Mouse (Mus musculus) liver, embryonic 14.5 days (tissue): ENCODE measurements around the gene Btnl2. TPM values are rescaled to one million over a fixed set of nuclear protein-coding genes. Genes with fewer than 3 reads are reported as not detected.

Experiments
- ATAC-seq: fragments of 200-750 bp; cut with Nextera tagmentation; 2 replicates; pipeline ENCODE4 v1.8.0; 2017; ENCODE audit warnings: moderate number of reproducible peaks, mild to moderate bottlenecking, moderate library complexity; ENCODE audit not compliant: insufficient read depth
- DNase-seq, 3 experiments: peaks; one replicate each; pipeline ENCODE4 v3.0.0-alpha.2; 2012 to 2013; ENCODE audit warnings: low read depth in 3 of 3, low spot score in 3 of 3
- H3K27ac ChIP-seq: fragments of 300-500 bp; sonication (generic); 2 replicates; pipeline ENCODE4 v1.5.1; 2014; ENCODE audit warnings: moderate library complexity, mild to moderate bottlenecking, control low read depth, inconsistent platforms
- H3K27me3 ChIP-seq: fragments of 300-500 bp; sonication (generic); 2 replicates; pipeline ENCODE4 v1.6.1; 2014; ENCODE audit warnings: mild to moderate bottlenecking, low read length, moderate library complexity; ENCODE audit not compliant: control insufficient read depth, insufficient read depth
- H3K36me3 ChIP-seq: fragments of 300-500 bp; sonication (generic); replicated peaks from 2 replicates; pipeline ENCODE4 v1.6.1; 2014; ENCODE audit warnings: low read depth; ENCODE audit not compliant: control insufficient read depth, insufficient read depth
- H3K4me1 ChIP-seq, 2 experiments: fragments of 200-500 bp in 1 of 2; fragments of 300-500 bp in 1 of 2; sonication (generic) in 1 of 2; replicated peaks; 2 replicates each; pipeline ENCODE4 v1.6.1; 2012 to 2014; ENCODE audit warnings: antibody characterized with exemption in 1 of 2, inconsistent platforms in 1 of 2, low read length in 1 of 2; ENCODE audit not compliant: control insufficient read depth in 2 of 2, insufficient read depth in 2 of 2
- H3K4me2 ChIP-seq: fragments of 300-500 bp; sonication (generic); 2 replicates; pipeline ENCODE4 v1.6.1; 2014; ENCODE audit warnings: low read depth, mild to moderate bottlenecking, control low read depth, moderate library complexity
- H3K4me3 ChIP-seq, 2 experiments: fragments of 200-500 bp in 1 of 2; fragments of 300-500 bp in 1 of 2; sonication (generic) in 1 of 2; 2 replicates each; pipeline ENCODE4 v1.5.1; 2012 to 2014; ENCODE audit warnings: low read depth in 2 of 2, low read length in 2 of 2, mild to moderate bottlenecking in 2 of 2, control low read depth in 1 of 2, inconsistent platforms in 1 of 2, moderate library complexity in 1 of 2; ENCODE audit not compliant: insufficient read depth in 1 of 2
- H3K9ac ChIP-seq: fragments of 300-500 bp; sonication (generic); replicated peaks from 2 replicates; pipeline ENCODE4 v1.6.1; 2014; ENCODE audit warnings: mild to moderate bottlenecking, control low read depth, moderate library complexity
- H3K9me3 ChIP-seq: fragments of 300-500 bp; sonication (generic); 2 replicates; pipeline ENCODE4 v1.6.1; 2016; ENCODE audit warnings: low read length, mixed read lengths; ENCODE audit not compliant: control insufficient read depth
- CTCF ChIP-seq: IDR thresholded peaks from 2 replicates; pipeline ENCODE4 v1.5.1; 2016; ENCODE audit warnings: antibody characterized with exemption, low read depth, control low read depth
- EP300 ChIP-seq: IDR thresholded peaks from 2 replicates; pipeline ENCODE4 v1.6.1; 2016; ENCODE audit warnings: antibody characterized with exemption, low read depth
- WGBS: fragments of 180-500 bp; shearing (Covaris S2); extraction: QIAGEN DNeasy Blood & Tissue Kit; methylation state at CpG from one replicate; pipeline ENCODE4 v1.1.7; 2014; ENCODE audit not compliant: insufficient replicate concordance; 5-methylcytosine and 5-hydroxymethylcytosine counted together
- polyA plus RNA-seq, 2 experiments: library from polyadenylated mRNA; depleted of rRNA in 1 of 2; stranded (reverse) in 1 of 2; unstranded in 1 of 2; fragments of >200 nt; fragmentation: Nextera tagmentation in 1 of 2; extraction: Ambion mirVana in 1 of 2; gene quantifications; 2 replicates each; pipeline versions ENCODE4 v1.2.1 to v1.2.3; 2012 to 2014

Btnl2 gene
- polyA plus RNA-seq, 2 experiments, result 0.01 TPM; not detected in 1

DNA sequence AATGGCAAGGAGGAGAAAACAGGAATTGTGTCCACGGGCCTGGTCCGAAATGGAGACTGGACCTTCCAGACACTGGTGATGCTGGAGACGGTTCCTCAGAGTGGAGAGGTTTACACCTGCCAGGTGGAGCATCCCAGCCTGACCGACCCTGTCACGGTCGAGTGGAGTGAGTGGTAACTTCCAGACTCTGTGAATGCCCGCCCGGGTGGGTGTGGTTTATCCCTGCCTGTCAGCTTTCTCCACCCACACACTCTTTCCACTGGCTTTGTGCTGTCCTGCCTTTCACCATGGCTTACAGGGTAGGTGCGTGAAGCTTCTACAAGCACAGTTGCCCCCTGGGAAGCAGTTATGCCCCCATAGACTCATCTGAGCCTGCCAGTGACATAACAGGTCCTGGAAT is 40.3 kb upstream of the Btnl2 start:
- H3K9me3 ChIP-seq, result no peaks in the 10 kb centered on the region
- H3K36me3 ChIP-seq, result no peaks in the 10 kb centered on the region
- ATAC-seq, result no peak
- no peak overlapping the region for H3K4me3 ChIP-seq
- WGBS, result 56% methylated on average over 9 of the region's 9 CpGs
- H3K4me2 ChIP-seq, result no peak overlapping the region
- H3K27me3 ChIP-seq, result no peaks in the 10 kb centered on the region
- TF ChIP-seq EP300, result no peak
- TF ChIP-seq CTCF, result no peak
- 0 out of 4 replicates have a peak, but pooled peaks cover 0 to 2% of the 10 kb centered on the region in 2 experiments for H3K4me1 ChIP-seq
- no peak overlapping the region for H3K27ac ChIP-seq
- DNase-seq, result no peak
- H3K9ac ChIP-seq, result no peak overlapping the region

DNA sequence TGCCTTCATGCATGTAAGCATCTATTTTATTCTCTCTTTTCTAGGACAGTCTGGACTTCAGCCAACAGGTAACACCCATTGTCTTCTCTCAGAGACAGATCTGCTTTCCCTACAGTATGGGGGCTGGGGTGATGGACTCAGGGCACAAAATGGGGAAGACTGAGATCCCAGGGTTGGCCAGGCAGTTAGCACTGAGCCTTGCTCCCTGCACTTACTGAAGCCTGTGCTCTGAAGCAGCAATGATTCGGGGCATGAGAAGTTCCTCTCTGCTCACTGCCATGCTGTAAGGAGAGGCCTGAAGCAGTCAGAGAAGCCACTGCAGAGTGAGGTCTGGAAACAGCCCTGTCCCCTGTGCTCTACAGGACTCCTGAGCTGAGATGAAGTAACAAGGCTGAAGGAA is 39.1 kb upstream of the Btnl2 start:
- Histone ChIP-seq H3K4me3 (no peak overlapping the region), H3K36me3 (no peaks in the 10 kb centered on the region), H3K4me2 (no peak overlapping the region), H3K27ac (no peak overlapping the region), H3K4me1 (no peaks in the 10 kb centered on the region), H3K9me3 (no peaks in the 10 kb centered on the region), H3K27me3 (no peaks in the 10 kb centered on the region), H3K9ac (no peak overlapping the region)
- no peak for DNase-seq
- no peak for TF ChIP-seq CTCF
- no peak for ATAC-seq
- WGBS, result 48% methylated on average over 1 of the region's 1 CpGs

DNA sequence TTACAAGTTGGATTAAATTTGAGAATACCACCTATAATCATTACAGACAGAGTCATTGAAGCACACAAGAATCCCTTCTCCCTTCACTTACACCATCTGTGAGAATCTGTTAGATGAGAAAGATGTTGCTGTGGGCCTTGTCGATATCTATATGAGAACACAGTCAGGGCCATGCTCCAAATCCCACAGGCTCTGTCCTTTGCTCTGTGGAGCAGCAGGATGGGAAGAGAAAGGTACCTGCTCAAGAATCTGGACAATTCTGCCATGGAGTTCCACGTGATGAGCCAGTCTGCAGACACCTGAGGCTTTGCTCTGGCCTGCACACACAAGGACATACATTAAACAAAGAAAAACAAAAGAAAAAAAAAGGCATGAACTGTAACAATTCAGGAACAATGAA is 37.9 kb upstream of the Btnl2 start:
- no peak overlapping the region for H3K4me3 ChIP-seq
- no peaks in the 10 kb centered on the region for H3K36me3 ChIP-seq
- H3K4me2 ChIP-seq, result no peak overlapping the region
- no peak for TF ChIP-seq EP300
- no peak for TF ChIP-seq CTCF
- 46% methylated on average over 2 of the region's 2 CpGs for WGBS
- no peak for ATAC-seq
- no peak overlapping the region for H3K27ac ChIP-seq
- no peak overlapping the region for H3K9ac ChIP-seq
- H3K27me3 ChIP-seq, result no peaks in the 10 kb centered on the region
- no peak for DNase-seq
- H3K9me3 ChIP-seq, result no peaks in the 10 kb centered on the region
- H3K4me1 ChIP-seq, result no peaks in the 10 kb centered on the region

DNA sequence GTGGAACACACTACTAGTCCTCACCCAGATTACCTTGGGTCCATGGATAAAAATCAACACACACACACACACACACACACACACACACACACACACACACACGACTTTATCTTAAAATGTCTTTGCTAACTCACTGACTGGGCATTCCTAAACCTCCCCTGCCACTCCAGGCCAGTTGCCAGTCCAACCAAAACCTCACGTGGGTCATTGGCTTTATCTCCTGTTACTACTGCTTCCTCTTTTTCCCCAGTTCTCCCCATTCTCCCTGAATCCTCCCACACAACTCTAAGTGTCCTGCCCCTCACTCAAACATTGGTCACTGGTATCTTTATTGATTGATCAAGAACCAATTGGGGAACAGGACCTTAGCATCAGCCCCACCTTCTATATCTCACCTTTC is 37.3 kb upstream of the Btnl2 start:
- no peaks in the 10 kb centered on the region for H3K4me1 ChIP-seq
- ATAC-seq, result no peak
- no peak for TF ChIP-seq CTCF
- no peak for TF ChIP-seq EP300
- 11% methylated on average over 2 of the region's 2 CpGs for WGBS
- no peak overlapping the region for H3K27ac ChIP-seq
- H3K4me3 ChIP-seq, result no peak overlapping the region
- no peak for DNase-seq
- H3K4me2 ChIP-seq, result no peak overlapping the region
- no peaks in the 10 kb centered on the region for H3K27me3 ChIP-seq
- no peaks in the 10 kb centered on the region for H3K9me3 ChIP-seq
- H3K36me3 ChIP-seq, result no peaks in the 10 kb centered on the region
- no peak overlapping the region for H3K9ac ChIP-seq

DNA sequence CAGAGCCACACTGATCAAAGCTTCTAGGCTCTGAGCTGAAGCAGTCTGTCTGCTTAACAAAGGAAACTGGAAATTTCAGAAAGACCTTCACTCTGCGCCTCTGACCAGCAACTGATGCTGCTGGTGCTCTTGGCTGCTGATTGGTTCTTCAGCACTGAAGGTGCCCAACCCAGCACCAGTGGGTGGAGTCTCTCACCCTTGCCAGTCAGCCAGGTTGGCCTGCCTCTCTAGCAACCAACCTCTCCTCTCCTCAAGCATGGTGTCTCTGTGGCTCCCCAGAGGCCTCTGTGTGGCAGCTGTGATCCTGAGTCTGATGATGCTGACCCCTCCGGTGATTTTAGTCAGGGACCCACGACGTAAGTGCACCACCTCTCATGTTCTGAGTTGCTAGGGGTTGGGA is 29.2 kb upstream of the Btnl2 start, which contains the start of gene H2-Eb2:
TSS of gene H2-Eb2 (plus strand) at position 230 of the 400 bp plus-strand sequence.
- no peak within 1 kb of the TSS for H3K4me2 ChIP-seq
- no peak within 1 kb of the TSS for H3K9ac ChIP-seq
- no peak within 1 kb of the TSS for H3K4me3 ChIP-seq
- no peaks in the 10 kb centered on the region for H3K27me3 ChIP-seq
- H3K4me1 ChIP-seq, result peaks cover 0 to 4% of the 10 kb centered on the region in 2 experiments; a peak in 1 of 4 replicates
- H3K9me3 ChIP-seq, result no peaks in the 10 kb centered on the region
- no peaks in the 10 kb centered on the region for H3K36me3 ChIP-seq
- TF ChIP-seq CTCF (no peak), EP300 (no peak)
- no peak for DNase-seq
- H3K27ac ChIP-seq, result no peak within 1 kb of the TSS
- WGBS, result 54% methylated on average over 4 of the region's 4 CpGs
- no peak for ATAC-seq

DNA sequence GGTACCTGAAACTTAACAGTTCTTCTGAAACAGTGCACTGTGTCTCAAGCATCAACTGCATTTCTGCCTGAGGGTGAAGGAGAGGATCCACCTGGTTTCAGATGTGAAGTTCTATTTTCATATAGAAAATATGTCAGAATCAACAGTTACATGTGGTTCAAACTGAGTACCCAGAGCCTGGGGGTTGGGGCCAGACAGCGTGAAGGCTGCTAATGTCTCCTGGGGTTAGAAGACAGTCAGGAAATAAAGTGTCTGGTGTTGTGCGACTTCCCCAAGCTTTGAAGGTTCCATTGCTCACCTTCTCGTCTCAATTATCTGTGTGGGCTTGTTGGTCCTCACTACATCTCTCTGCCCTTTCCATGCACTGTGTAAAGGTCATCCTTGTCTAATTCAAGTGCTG is 28.2 kb upstream of the Btnl2 start:
- Histone ChIP-seq H3K4me1 (peaks cover 0 to 4% of the 10 kb centered on the region in 2 experiments; a peak in 1 of 4 replicates), H3K36me3 (no peaks in the 10 kb centered on the region), H3K9ac (no peak overlapping the region), H3K4me2 (no peak overlapping the region), H3K27ac (no peak overlapping the region), H3K4me3 (no peak overlapping the region), H3K9me3 (no peaks in the 10 kb centered on the region), H3K27me3 (no peaks in the 10 kb centered on the region)
- ATAC-seq, result no peak
- WGBS, result 45% methylated on average over 3 of the region's 3 CpGs
- DNase-seq, result no peak
- TF ChIP-seq EP300 (no peak), CTCF (no peak)
